Mouse (Mus musculus) kidney, adult 2 months (tissue): ENCODE results near the gene Fxyd3. TPM values are rescaled to one million over a fixed set of nuclear protein-coding genes. Genes with fewer than 3 reads are reported as not detected.
A peak's percentile ranks its signal among the peaks of the same experiment; 100 is the strongest.

Experiments
- DNase-seq: peaks from one replicate; pipeline ENCODE4 v3.0.0; 2021
- H3K27ac ChIP-seq: fragments of 200-500 bp; 2 replicates; pipeline ENCODE4 v1.5.1; 2012; ENCODE audit warnings: low read depth, low read length, control low read depth, inconsistent platforms; ENCODE audit not compliant: insufficient read depth
- H3K27me3 ChIP-seq: fragments of 200-500 bp; replicated peaks from 2 replicates; pipeline ENCODE4 v1.6.1; 2012; ENCODE audit warnings: mild to moderate bottlenecking, moderate library complexity, low read length, inconsistent platforms; ENCODE audit not compliant: control insufficient read depth, insufficient read depth
- H3K36me3 ChIP-seq: fragments of 200-500 bp; 2 replicates; pipeline ENCODE4 v1.6.1; 2012; ENCODE audit warnings: mild to moderate bottlenecking, moderate library complexity, low read length, inconsistent platforms; ENCODE audit not compliant: control insufficient read depth, insufficient read depth
- H3K4me1 ChIP-seq: fragments of 200-500 bp; 2 replicates; pipeline ENCODE4 v1.6.1; 2011; ENCODE audit warnings: low read length; ENCODE audit not compliant: control insufficient read depth, insufficient read depth
- H3K4me3 ChIP-seq: fragments of 200-500 bp; 2 replicates; pipeline ENCODE4 v1.5.1; 2011; ENCODE audit warnings: mild to moderate bottlenecking, low read depth, low read length, control low read depth; ENCODE audit not compliant: insufficient read depth
- CTCF ChIP-seq: fragments of 200-500 bp; conservative IDR thresholded peaks from 2 replicates; pipeline ENCODE4 v1.5.1; 2011; ENCODE audit warnings: low read depth, mild to moderate bottlenecking, control low read depth, low read length, moderate library complexity, mixed read lengths; ENCODE audit not compliant: insufficient read depth, insufficient read length
- POLR2A ChIP-seq: fragments of 200-500 bp; IDR thresholded peaks from one replicate; pipeline ENCODE4 v1.6.1; 2011; ENCODE audit warnings: low read depth, low read length, control low read depth
- WGBS: fragments of 180-500 bp; shearing (Covaris S2); methylation state at CpG from one replicate; pipeline ENCODE4 v1.1.7; 2018; 5-methylcytosine and 5-hydroxymethylcytosine counted together
- polyA plus RNA-seq: library from polyadenylated mRNA; depleted of rRNA; stranded (reverse); fragments of >200 nt; gene quantifications from 2 replicates; pipeline ENCODE4 v1.2.3, GENCODE M21; 2012

Fxyd3 gene
- polyA plus RNA-seq, 1 experiment = 4.8 TPM

- peak; percentile 75 for DNase-seq
- no peaks in the 10 kb centered on the region for H3K27me3 ChIP-seq
- H3K36me3 ChIP-seq = no peaks in the 10 kb centered on the region
- WGBS = 20% methylated on average over 10 of the region's 10 CpGs
- peak overlapping the region; percentile 17; the same call in 1 of the 2 replicates for H3K27ac ChIP-seq
- H3K4me3 ChIP-seq = peak overlapping the region; percentile 35
- no peaks in the 10 kb centered on the region for H3K4me1 ChIP-seq
- TF ChIP-seq POLR2A = no peak
- no peak for TF ChIP-seq CTCF
Measured at GRCm38 (mm10) chr7:31055354-31055824, 21.1 kb downstream of the Fxyd3 start.

- Histone ChIP-seq H3K4me3 (peak overlapping the region; percentile 35), H3K4me1 (no peaks in the 10 kb centered on the region), H3K27me3 (no peaks in the 10 kb centered on the region), H3K27ac (peak overlapping the region; percentile 79), H3K36me3 (no peaks in the 10 kb centered on the region)
- DNase-seq = no peak
- TF ChIP-seq CTCF (no peak), POLR2A (no peak)
- WGBS = 59% methylated on average over 11 of the region's 11 CpGs
Measured at GRCm38 (mm10) chr7:31054661-31055320, 21.7 kb downstream of the Fxyd3 start.

- DNase-seq = no peak
- 41% methylated on average over 10 of the region's 10 CpGs for WGBS
- H3K27ac ChIP-seq = no peak overlapping the region
- H3K4me1 ChIP-seq = no peaks in the 10 kb centered on the region
- H3K36me3 ChIP-seq = no peaks in the 10 kb centered on the region
- TF ChIP-seq POLR2A (no peak), CTCF (no peak)
- no peaks in the 10 kb centered on the region for H3K27me3 ChIP-seq
- no peak overlapping the region for H3K4me3 ChIP-seq
Measured at GRCm38 (mm10) chr7:31053882-31054447, 22.5 kb downstream of the Fxyd3 start.

DNA sequence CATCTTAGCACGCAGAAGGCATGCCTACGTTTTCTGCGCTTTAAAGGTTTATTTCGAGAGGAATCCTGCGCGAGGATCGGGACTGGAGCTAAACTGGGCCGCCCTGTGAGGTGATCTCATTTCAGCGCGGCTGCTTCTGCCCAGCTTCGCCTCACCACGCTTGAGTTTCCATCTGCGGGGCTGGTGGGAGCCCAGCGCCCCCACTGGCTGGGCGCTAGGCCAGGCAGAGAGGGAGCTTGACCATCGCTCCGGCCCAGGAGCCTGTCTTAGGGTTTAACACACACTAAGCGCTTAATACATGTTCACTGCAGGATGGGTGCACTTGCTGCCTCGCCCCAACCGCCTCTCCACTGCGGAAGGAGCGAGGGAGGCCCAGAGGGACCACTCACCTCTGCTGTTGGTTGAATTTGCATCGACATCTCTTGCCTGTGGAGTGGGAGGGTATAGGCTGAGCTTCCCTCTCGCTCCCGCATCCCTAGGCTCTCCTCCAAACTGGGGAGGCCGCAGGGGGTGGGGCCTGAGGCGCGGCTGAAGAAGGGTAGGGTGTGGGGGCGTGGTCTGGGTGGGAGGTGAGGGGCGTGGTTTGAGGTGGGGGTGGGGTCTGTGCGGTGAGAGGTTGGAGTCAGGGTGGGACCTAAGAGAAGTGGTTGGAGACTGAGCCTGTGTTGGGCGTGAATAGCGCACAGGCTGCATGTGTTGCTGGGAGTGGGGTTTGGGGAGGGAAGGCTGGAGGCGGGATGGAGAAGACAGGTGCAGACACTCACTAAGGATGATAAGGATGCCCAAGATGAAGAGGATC is 23.7 kb downstream of the Fxyd3 start:
- no peak for TF ChIP-seq POLR2A
- no peak for TF ChIP-seq CTCF
- H3K27me3 ChIP-seq = no peaks in the 10 kb centered on the region

GRCm38 (mm10) chr7:31052251-31052635 is 24.3 kb downstream of the Fxyd3 start:
- TF ChIP-seq CTCF (no peak), POLR2A (no peak)
- Histone ChIP-seq H3K4me1 (no peaks in the 10 kb centered on the region), H3K27me3 (no peaks in the 10 kb centered on the region), H3K4me3 (no peak overlapping the region), H3K36me3 (no peaks in the 10 kb centered on the region), H3K27ac (no peak overlapping the region)
- no peak for DNase-seq
- WGBS = 13% methylated on average over 22 of the region's 22 CpGs

More for the DNA sequence above, 23.7 kb downstream of the Fxyd3 start:
- no peak overlapping the region for H3K27ac ChIP-seq
- no peak overlapping the region for H3K4me3 ChIP-seq
- 11% methylated on average over 34 of the region's 34 CpGs for WGBS
- H3K4me1 ChIP-seq = no peaks in the 10 kb centered on the region
- DNase-seq = no peak
- H3K36me3 ChIP-seq = no peaks in the 10 kb centered on the region

DNA sequence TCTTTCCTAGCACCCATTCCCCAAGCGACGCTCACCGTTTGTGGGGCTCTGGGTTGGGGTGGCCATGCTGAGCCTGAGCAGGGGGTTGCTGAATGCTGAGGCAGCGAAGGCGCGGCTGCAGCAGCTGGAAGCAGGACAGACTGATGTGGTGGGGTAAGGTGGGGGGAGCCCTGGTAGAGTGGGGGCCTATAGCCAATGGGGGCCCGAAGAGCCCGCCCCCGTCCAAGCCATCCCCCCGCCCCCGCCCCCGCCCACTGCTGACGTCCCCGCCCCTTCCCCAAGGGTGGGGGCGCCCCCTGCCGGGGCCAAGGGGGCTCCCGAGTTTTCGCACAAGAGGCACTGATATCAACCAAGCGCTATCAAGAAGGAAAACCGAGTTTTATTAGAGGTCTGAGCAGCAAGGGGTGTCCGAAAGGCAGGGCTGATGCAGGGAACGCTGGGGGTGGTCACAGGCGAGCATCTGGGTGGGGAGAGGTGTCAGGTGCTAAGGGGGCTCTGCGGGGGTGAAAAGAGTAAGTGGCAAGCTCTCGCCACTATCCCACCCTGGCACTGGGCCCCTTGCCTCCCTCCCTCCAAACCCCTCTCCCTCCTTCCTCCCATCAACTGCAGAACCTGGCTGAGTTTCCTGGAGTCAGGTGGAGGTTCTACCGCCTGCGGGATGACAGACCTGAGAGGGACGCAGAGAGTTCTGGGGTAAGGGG is 25.0 kb downstream of the Fxyd3 start, which contains the start of gene Fxyd7:
Gene Fxyd7 (minus strand): TSS at position 147 of the 701 bp plus-strand sequence.
- 5% methylated on average over 27 of the region's 28 CpGs for WGBS

More for the DNA sequence above, 25.0 kb downstream of the Fxyd3 start, which contains the start of gene Fxyd7:
- TF ChIP-seq CTCF (no peak), POLR2A (no peak)
- Histone ChIP-seq H3K27me3 (no peaks in the 10 kb centered on the region), H3K27ac (no peak within 1 kb of the TSS), H3K36me3 (no peaks in the 10 kb centered on the region), H3K4me3 (no peak within 1 kb of the TSS), H3K4me1 (no peaks in the 10 kb centered on the region)
- no peak for DNase-seq
